Mouse (Mus musculus) frontal cortex, adult 2 months (tissue): Measurements from ENCODE around the gene Rbm34. TPM values are rescaled to one million over a fixed set of nuclear protein-coding genes. Genes with fewer than 3 reads are reported as not detected.

ENCODE experiments used
- polyA plus RNA-seq: library from polyadenylated mRNA; depleted of rRNA; stranded (reverse); fragments of >200 nt; gene quantifications from 2 replicates; pipeline ENCODE4 v1.2.3, GENCODE M21; 2012; rRNA removed

Rbm34 gene
- polyA plus RNA-seq, 1 experiment, result 11.6 TPM

Other genes with a start within 250 kb of the Rbm34 start
- gene Tomm20, start 25.2 kb downstream of the Rbm34 start, polyA plus RNA-seq, result 104 and 115 TPM in 2 replicates
- gene Pard3, start 92.8 kb upstream of the Rbm34 start, polyA plus RNA-seq, result 10.1 and 11.9 TPM in 2 replicates